Comparison of ENCODE assay signal across 28 mouse cellular contexts in genomic region chr4:104951280-104951878, GRCm38 (mm10). TPM values are rescaled to one million over a fixed set of nuclear protein-coding genes. Genes with fewer than 3 reads are reported as not detected.
A peak's percentile ranks its signal among the peaks of the same experiment; 100 is the strongest.
DNase-seq lines count a peak whose midpoint lies in the region; ATAC-seq lines count a peak whose summit lies in the region.
"Had no signal": no experiment of that assay in that cellular context is flagged by ENCODE, and none has a peak within 500 bp of the region (broad histone marks: within the 10 kb centered on the region; RNA-seq: fewer than 3 reads in every experiment).

No protein-coding gene starts in this region.

- H3K36me3 ChIP-seq in heart, embryonic 10.5 days: no peaks in the 10 kb centered on the region
- no peaks in the 10 kb centered on the region for H3K36me3 ChIP-seq in kidney, embryonic 16.5 days (ENCODE audit: insufficient read depth, low read length)
- H3K36me3 ChIP-seq: embryonic facial prominence, embryonic 12.5 days; embryonic facial prominence, embryonic 15.5 days; heart, embryonic 15.5 days; hindbrain, embryonic 12.5 days; hindbrain, embryonic 15.5 days had no signal

- peak; percentile 92 for DNase-seq in heart, adult 11 months
- no peak for DNase-seq in heart, postnatal 14 days
- DNase-seq in heart, adult 9 months (ENCODE audit: low spot score in 2 of 2): peak; percentile 7 to 10
- no peak for DNase-seq in heart, embryonic 10.5 days (ENCODE audit: low spot score)
- DNase-seq in kidney, adult 9 months: peak; percentile 13
- peak; percentile 39 for DNase-seq in NIH3T3 (ENCODE audit: low read depth)
- no peak for DNase-seq in left cerebral cortex, adult 9 months (ENCODE audit: low spot score in 2 of 2)
- DNase-seq: adrenal gland, postnatal 10 days; adrenal gland, postnatal 36 days; cerebellum, adult 18-20 months; cerebellum, adult 9-10 months; cerebellum, postnatal 25 days; forebrain, postnatal 0 days; gastrocnemius, adult 2 months; gastrocnemius, postnatal 14 days; heart, postnatal 10 days had no signal

- intact Hi-C loops in heart, postnatal 14 days (cut with DNase I): no loop called here

- no peaks in the 10 kb centered on the region for H3K4me1 ChIP-seq in heart, embryonic 10.5 days
- H3K4me1 ChIP-seq in kidney, embryonic 16.5 days (ENCODE audit: insufficient read depth, low read length): no peaks in the 10 kb centered on the region
- H3K4me1 ChIP-seq: embryonic facial prominence, embryonic 12.5 days; embryonic facial prominence, embryonic 15.5 days; hindbrain, embryonic 12.5 days; hindbrain, embryonic 15.5 days had no signal

- no peak overlapping the region for H3K27ac ChIP-seq in heart, embryonic 10.5 days
- no peak overlapping the region for H3K27ac ChIP-seq in kidney, embryonic 16.5 days (ENCODE audit: low read length)
- H3K27ac ChIP-seq: embryonic facial prominence, embryonic 12.5 days; embryonic facial prominence, embryonic 15.5 days; gastrocnemius, adult 2 months; heart, embryonic 15.5 days; hindbrain, embryonic 12.5 days; hindbrain, embryonic 15.5 days had no signal

- no peaks in the 10 kb centered on the region for H3K27me3 ChIP-seq in heart, embryonic 10.5 days (ENCODE audit: insufficient read depth, poor library complexity, severe bottlenecking)
- no peaks in the 10 kb centered on the region for H3K27me3 ChIP-seq in kidney, embryonic 16.5 days (ENCODE audit: insufficient read depth, low read length)
- H3K27me3 ChIP-seq: embryonic facial prominence, embryonic 12.5 days; embryonic facial prominence, embryonic 15.5 days; heart, embryonic 15.5 days; hindbrain, embryonic 12.5 days; hindbrain, embryonic 15.5 days; Patski had no signal

- H3K4me2 ChIP-seq in kidney, embryonic 16.5 days (replicated peaks; ENCODE audit: low read depth, low read length): no peak overlapping the region
- H3K4me2 ChIP-seq: embryonic facial prominence, embryonic 12.5 days; embryonic facial prominence, embryonic 15.5 days; heart, embryonic 11.5 days; heart, embryonic 15.5 days; hindbrain, embryonic 12.5 days; hindbrain, embryonic 15.5 days had no signal

- no peak overlapping the region for H3K4me3 ChIP-seq in heart, embryonic 10.5 days
- H3K4me3 ChIP-seq in kidney, embryonic 16.5 days (ENCODE audit: low read length): no peak overlapping the region
- H3K4me3 ChIP-seq: embryonic facial prominence, embryonic 12.5 days; embryonic facial prominence, embryonic 15.5 days; gastrocnemius, adult 2 months; heart, embryonic 15.5 days; hindbrain, embryonic 12.5 days; hindbrain, embryonic 15.5 days had no signal

- no peaks in the 10 kb centered on the region for H3K9me3 ChIP-seq in heart, embryonic 10.5 days
- H3K9me3 ChIP-seq in kidney, embryonic 16.5 days (ENCODE audit: low read length): no peaks in the 10 kb centered on the region
- H3K9me3 ChIP-seq: embryonic facial prominence, embryonic 12.5 days; embryonic facial prominence, embryonic 15.5 days; heart, embryonic 15.5 days; hindbrain, embryonic 12.5 days; hindbrain, embryonic 15.5 days had no signal

- H3K9ac ChIP-seq in kidney, embryonic 16.5 days (replicated peaks; ENCODE audit: low read length): no peak overlapping the region
- H3K9ac ChIP-seq: embryonic facial prominence, embryonic 12.5 days; embryonic facial prominence, embryonic 15.5 days; forebrain, postnatal 0 days; heart, embryonic 15.5 days; hindbrain, embryonic 12.5 days; hindbrain, embryonic 15.5 days had no signal

- no peak for ATAC-seq in kidney, embryonic 16.5 days (ENCODE audit: low FRiP score, low TSS enrichment)
- ATAC-seq: forebrain, embryonic 14.5 days; forebrain, postnatal 0 days; Patski had no signal

- WGBS in heart, embryonic 10.5 days: 84% methylated on average over 4 of the region's 4 CpGs
- WGBS in kidney, embryonic 16.5 days: 61% methylated on average over 4 of the region's 4 CpGs

RNA-seq across cellular contexts. Expression of gene Fyb2, which starts 38.1 kb away (rescaled TPM):
- total RNA-seq in heart, postnatal 14 days (2021): not detected
- polyA plus RNA-seq in heart, embryonic 10.5 days (2016; fragmentation: Nextera tagmentation; extraction: Ambion mirVana): 0.10 and 0.24 TPM in 2 replicates
- 0.40 and 0.64 TPM in 2 replicates for polyA plus RNA-seq in kidney, embryonic 16.5 days (2015; fragmentation: Nextera tagmentation; extraction: Ambion mirVana)
- total RNA-seq: common myeloid progenitor, adult 5-6 weeks; hematopoietic stem cell, adult 5-6 weeks had no signal
- polyA plus RNA-seq: forebrain, embryonic 14.5 days; intestine, embryonic 14.5 days had no signal

Comparison
In these comparisons a context has a peak if more than half of its experiments do, and no peak if none do; other contexts are left out.
1. DNase-seq: peak in heart, adult 11 months (single experiment), heart, adult 9 months (2 of 2), kidney, adult 9 months (single experiment) and NIH3T3 (single experiment); none in heart, postnatal 14 days (0 of 2), heart, embryonic 10.5 days (single experiment) and left cerebral cortex, adult 9 months (0 of 2).